In the genomic region with DNA sequence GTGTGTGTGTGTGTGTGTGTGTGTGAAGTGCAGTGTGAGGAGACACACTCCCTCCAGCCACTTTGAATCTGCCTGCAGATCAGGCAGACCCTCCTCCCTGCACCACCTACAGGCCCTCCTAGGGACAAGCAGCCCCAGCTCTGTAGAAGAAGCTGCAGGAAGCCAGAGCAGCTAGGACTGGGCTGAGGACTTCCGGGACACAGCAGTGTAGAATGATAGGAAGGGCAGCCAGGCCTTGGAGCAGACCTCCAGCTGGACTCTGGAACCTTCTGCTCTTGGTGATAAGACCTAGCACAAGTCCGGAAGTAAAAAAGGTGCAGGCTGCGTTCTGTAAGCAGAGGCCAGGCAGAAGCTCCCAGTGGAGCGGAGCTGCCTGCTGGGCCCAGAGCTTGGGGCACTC, we compare ENCODE assay signal across 9 mouse cellular contexts.
A peak's percentile ranks its signal among the peaks of the same experiment; 100 is the strongest.
DNase-seq lines count a peak whose midpoint lies in the region; ATAC-seq and TF ChIP-seq lines count a peak whose summit lies in the region.
"Had no signal": no experiment of that assay in that cellular context is flagged by ENCODE, and none has a peak within 500 bp of the region (broad histone marks: within the 10 kb centered on the region; RNA-seq: fewer than 3 reads in every experiment).

No protein-coding gene starts in this region.

- H3K36me3 ChIP-seq in hindbrain, embryonic 11.5 days (ENCODE audit: control insufficient read depth, insufficient read depth, low read length), result no peaks in the 10 kb centered on the region
- no peaks in the 10 kb centered on the region for H3K36me3 ChIP-seq in lung, embryonic 16.5 days (ENCODE audit: control insufficient read depth, insufficient read depth, low read length)
- no peaks in the 10 kb centered on the region for H3K36me3 ChIP-seq in stomach, embryonic 16.5 days (ENCODE audit: control insufficient read depth, insufficient read depth, low read length)
- H3K36me3 ChIP-seq: midbrain, embryonic 12.5 days had no signal

- H3K9ac ChIP-seq in hindbrain, embryonic 11.5 days (ENCODE audit: low read depth, low read length), result no peak overlapping the region
- peak overlapping the region; percentile 11; the same call in 1 of the 2 replicates for H3K9ac ChIP-seq in lung, embryonic 16.5 days (ENCODE audit: low read length)
- 0 out of 2 replicates have a peak overlapping the region, but pooled peaks have one; percentile 36 for H3K9ac ChIP-seq in stomach, embryonic 16.5 days (ENCODE audit: low read length)
- H3K9ac ChIP-seq: midbrain, embryonic 12.5 days had no signal

- WGBS in hindbrain, embryonic 11.5 days, result 50% methylated on average over 4 of the region's 4 CpGs
- 43% methylated on average over 4 of the region's 4 CpGs for WGBS in lung, embryonic 16.5 days
- 52% methylated on average over 4 of the region's 4 CpGs for WGBS in stomach, embryonic 16.5 days

- H3K4me1 ChIP-seq in cortical plate, adult 2 months (ENCODE audit: control insufficient read depth, insufficient read depth, low read length), result no peaks in the 10 kb centered on the region
- 0 out of 2 replicates have a peak, but pooled peaks cover 4% of the 10 kb centered on the region for H3K4me1 ChIP-seq in hindbrain, embryonic 11.5 days (replicated peaks; ENCODE audit: control insufficient read depth, insufficient read depth, low read length)
- no peaks in the 10 kb centered on the region; the same call in 1 of the 2 replicates for H3K4me1 ChIP-seq in lung, embryonic 16.5 days (replicated peaks; ENCODE audit: control insufficient read depth, insufficient read depth, low read length)
- no peaks in the 10 kb centered on the region; the same call in 1 of the 2 replicates for H3K4me1 ChIP-seq in stomach, embryonic 16.5 days (ENCODE audit: control insufficient read depth, insufficient read depth, low read length)
- H3K4me1 ChIP-seq: midbrain, embryonic 12.5 days had no signal

- intact Hi-C loops in left cerebral cortex, adult 2 months (cut with DNase I), result no loop called here
- intact Hi-C loops in left cerebral cortex, postnatal 25 days (cut with DNase I), result no loop called here
- intact Hi-C loops in gastrocnemius, postnatal 14 days (cut with DNase I; ENCODE audit: low total_unique reads), result loop anchor here (10.0 kb wide), 1 partner anchor 113 kb away; no protein-coding TSS in a partner anchor

- no peaks in the 10 kb centered on the region for H3K9me3 ChIP-seq in hindbrain, embryonic 11.5 days (ENCODE audit: control insufficient read depth, low read length)
- H3K9me3 ChIP-seq in lung, embryonic 16.5 days (ENCODE audit: control insufficient read depth, low read length), result no peaks in the 10 kb centered on the region
- H3K9me3 ChIP-seq in stomach, embryonic 16.5 days (replicated peaks; ENCODE audit: control insufficient read depth, low read length), result no peaks in the 10 kb centered on the region
- H3K9me3 ChIP-seq: midbrain, embryonic 12.5 days had no signal

- H3K4me2 ChIP-seq in hindbrain, embryonic 11.5 days (replicated peaks; ENCODE audit: low read depth, low read length), result no peak overlapping the region
- no peak overlapping the region for H3K4me2 ChIP-seq in lung, embryonic 16.5 days (ENCODE audit: low read depth, low read length)
- no peak overlapping the region for H3K4me2 ChIP-seq in stomach, embryonic 16.5 days (ENCODE audit: low read depth, low read length)
- H3K4me2 ChIP-seq: midbrain, embryonic 12.5 days had no signal

- peak; percentile 58 for ATAC-seq in hindbrain, embryonic 11.5 days (ENCODE audit: low FRiP score)
- peak; percentile 85 for ATAC-seq in lung, embryonic 16.5 days (ENCODE audit: low read depth)
- ATAC-seq in stomach, embryonic 16.5 days (ENCODE audit: insufficient read depth, low FRiP score), result peak; percentile 85

- DNase-seq in left cerebral cortex, adult 2 months (ENCODE audit: extremely low spot score in 1 of 2, low spot score in 2 of 2), result no peak
- DNase-seq in left cerebral cortex, postnatal 25 days (ENCODE audit: low spot score in 2 of 2), result no peak
- DNase-seq in hindbrain, embryonic 11.5 days (ENCODE audit: low spot score), result no peak
- no peak for DNase-seq in cerebellum, adult 9-11 months
- DNase-seq in gastrocnemius, postnatal 14 days, result no peak

- peak; percentile 35 for TF ChIP-seq CTCF in left cerebral cortex, adult 2 months (IDR thresholded peaks at IDR 0.05)
- TF ChIP-seq CTCF in cortical plate, adult 2 months (IDR thresholded peaks at IDR 0.05; ENCODE audit: extremely low read depth, insufficient read depth, low read length), result no peak

- H3K27ac ChIP-seq in left cerebral cortex, adult 2 months, result no peak overlapping the region
- 0 out of 2 replicates have a peak overlapping the region, but pooled peaks have one; percentile 21 for H3K27ac ChIP-seq in cortical plate, adult 2 months (ENCODE audit: insufficient read depth, low read length)
- no peak overlapping the region for H3K27ac ChIP-seq in hindbrain, embryonic 11.5 days (ENCODE audit: low read depth, low read length)
- H3K27ac ChIP-seq in lung, embryonic 16.5 days (ENCODE audit: low read length), result peak overlapping the region; percentile 49
- peak overlapping the region; percentile 34; the same call in 1 of the 2 replicates for H3K27ac ChIP-seq in stomach, embryonic 16.5 days (ENCODE audit: low read length)
- H3K27ac ChIP-seq: midbrain, embryonic 12.5 days had no signal

- H3K27me3 ChIP-seq in hindbrain, embryonic 11.5 days (ENCODE audit: control insufficient read depth, insufficient read depth, low read length), result no peaks in the 10 kb centered on the region
- H3K27me3 ChIP-seq in lung, embryonic 16.5 days (ENCODE audit: control insufficient read depth, insufficient read depth, low read depth, low read length), result no peaks in the 10 kb centered on the region
- H3K27me3 ChIP-seq in stomach, embryonic 16.5 days (ENCODE audit: control insufficient read depth, insufficient read depth, low read length), result no peaks in the 10 kb centered on the region
- H3K27me3 ChIP-seq: midbrain, embryonic 12.5 days had no signal

- no peak overlapping the region for H3K4me3 ChIP-seq in left cerebral cortex, adult 2 months
- no peak overlapping the region for H3K4me3 ChIP-seq in cortical plate, adult 2 months (ENCODE audit: insufficient read depth, low read length)
- H3K4me3 ChIP-seq in hindbrain, embryonic 11.5 days (ENCODE audit: low read depth, low read length), result no peak overlapping the region
- H3K4me3 ChIP-seq in lung, embryonic 16.5 days (ENCODE audit: low read length), result no peak overlapping the region
- H3K4me3 ChIP-seq in stomach, embryonic 16.5 days (replicated peaks; ENCODE audit: low read length), result no peak overlapping the region
- H3K4me3 ChIP-seq: midbrain, embryonic 12.5 days had no signal

- no peak for TF ChIP-seq POLR2A in cortical plate, adult 2 months (IDR thresholded peaks at IDR 0.05; ENCODE audit: extremely low read depth, insufficient read depth, low read length)

Comparison
In these comparisons a context has a peak if more than half of its experiments do, and no peak if none do; other contexts are left out.
1. H3K27ac ChIP-seq: peak in cortical plate, adult 2 months (single experiment), lung, embryonic 16.5 days (single experiment) and stomach, embryonic 16.5 days (single experiment); none in left cerebral cortex, adult 2 months (single experiment) and hindbrain, embryonic 11.5 days (single experiment).
2. Peak in every context shown above with its lines, with median percentiles within 50 percentile points of each other: ATAC-seq.